Mouse (Mus musculus): ENCODE data around the gene 3110009E18Rik. TPM values are rescaled to one million over a fixed set of nuclear protein-coding genes. Genes with fewer than 3 reads are reported as not detected.

The 3110009E18Rik gene
- total RNA-seq, 2 experiments from 2014 or later = 6.6 to 10.3 TPM

- DNase-seq = no peak
Observed at GRCm38 (mm10) chr1:120145527-120146216, 24.7 kb downstream of the 3110009E18Rik start.

GRCm38 (mm10) chr1:120146994-120147393 lies 26.0 kb downstream of the 3110009E18Rik start:
- DNase-seq = no peak

- peak; percentile 49 for DNase-seq
Observed at GRCm38 (mm10) chr1:120154232-120154631, 33.2 kb downstream of the 3110009E18Rik start.

GRCm38 (mm10) chr1:120155325-120155724 lies 34.3 kb downstream of the 3110009E18Rik start:
- DNase-seq = peak; percentile 39

GRCm38 (mm10) chr1:120158474-120159127 lies 37.6 kb downstream of the 3110009E18Rik start:
- no peak for DNase-seq

- no peak for DNase-seq
Observed at GRCm38 (mm10) chr1:120161502-120161901, 40.5 kb downstream of the 3110009E18Rik start.

- no peak for DNase-seq
Observed at GRCm38 (mm10) chr1:120162616-120163015, 41.6 kb downstream of the 3110009E18Rik start.

GRCm38 (mm10) chr1:120168016-120168415 lies 47.0 kb downstream of the 3110009E18Rik start:
- no peak for DNase-seq

GRCm38 (mm10) chr1:120168674-120169073 lies 47.7 kb downstream of the 3110009E18Rik start:
- no peak for DNase-seq

GRCm38 (mm10) chr1:120170307-120170706 lies 49.3 kb downstream of the 3110009E18Rik start:
- DNase-seq = no peak

GRCm38 (mm10) chr1:120171819-120172521 lies 51.0 kb downstream of the 3110009E18Rik start:
- peak; percentile 11 for DNase-seq

- no peak for DNase-seq
Observed at GRCm38 (mm10) chr1:120174991-120175390, 54.0 kb downstream of the 3110009E18Rik start.

- DNase-seq = peak; percentile 16
Observed at GRCm38 (mm10) chr1:120176313-120176712, 55.3 kb downstream of the 3110009E18Rik start.

GRCm38 (mm10) chr1:120177141-120177540 lies 56.2 kb downstream of the 3110009E18Rik start:
- DNase-seq = no peak

GRCm38 (mm10) chr1:120186204-120186603 lies 65.2 kb downstream of the 3110009E18Rik start:
- no peak for DNase-seq

GRCm38 (mm10) chr1:120186655-120187054 lies 65.7 kb downstream of the 3110009E18Rik start:
- DNase-seq = no peak

- DNase-seq = no peak
Observed at GRCm38 (mm10) chr1:120187059-120187458, 66.1 kb downstream of the 3110009E18Rik start.

GRCm38 (mm10) chr1:120189206-120189605 lies 68.2 kb downstream of the 3110009E18Rik start:
- no peak for DNase-seq

- DNase-seq = no peak
Observed at GRCm38 (mm10) chr1:120190300-120190699, 69.3 kb downstream of the 3110009E18Rik start.

GRCm38 (mm10) chr1:120190946-120191345 lies 70.0 kb downstream of the 3110009E18Rik start:
- no peak for DNase-seq

- DNase-seq = no peak
Observed at GRCm38 (mm10) chr1:120192321-120192720, 71.3 kb downstream of the 3110009E18Rik start.

GRCm38 (mm10) chr1:120193586-120193985 lies 72.6 kb downstream of the 3110009E18Rik start:
- DNase-seq = no peak

- DNase-seq = no peak
Observed at GRCm38 (mm10) chr1:120195947-120196346, 75.0 kb downstream of the 3110009E18Rik start.

Data from heart, postnatal 4 days (tissue).